Mouse (Mus musculus): ENCODE measurements at regions not wholly inside any gene's neighbourhood (a gene's known extent, or its start where the extent isn't known, plus 50 kb on each side); places are given as distances from the start of the nearest gene placed in this dataset.

DNA sequence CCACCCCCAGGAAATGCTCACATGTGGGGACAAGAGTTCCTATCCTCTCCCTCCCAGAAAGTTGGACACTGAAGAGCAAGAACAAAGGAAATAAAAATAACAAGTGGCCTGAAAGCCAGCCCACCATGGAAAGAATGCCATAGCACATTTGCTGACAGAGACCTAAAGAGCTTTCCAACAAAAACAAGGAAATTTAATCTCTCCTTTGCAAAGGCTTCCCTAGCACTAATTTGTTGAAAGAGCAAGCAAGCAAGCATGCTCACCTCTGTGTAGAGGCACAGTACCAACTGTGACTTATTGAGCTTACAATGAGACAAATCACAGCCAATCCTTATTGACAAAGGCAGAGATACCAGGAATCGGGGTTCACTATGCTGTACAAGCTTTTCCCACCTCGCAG, 100.9 kb upstream of the 4930412O13Rik start:
- in situ Hi-C loops (cut with MboI, MseI) = loop anchor here (25.0 kb wide), 1 partner anchor 982 kb away; no protein-coding TSS in a partner anchor

- in situ Hi-C loops (cut with MboI, MseI) = loop anchor here (25.0 kb wide), 1 partner anchor 980 kb away; no protein-coding TSS in a partner anchor
These were observed 98.4 kb upstream of the 4930412O13Rik start for GRCm38 (mm10) chr2:9782698-9783097.

GRCm38 (mm10) chr2:9791970-9792369, 89.1 kb upstream of the 4930412O13Rik start:
- in situ Hi-C loops (cut with MboI, MseI) = loop anchor here (25.0 kb wide), 1 partner anchor 970 kb away; no protein-coding TSS in a partner anchor

DNA sequence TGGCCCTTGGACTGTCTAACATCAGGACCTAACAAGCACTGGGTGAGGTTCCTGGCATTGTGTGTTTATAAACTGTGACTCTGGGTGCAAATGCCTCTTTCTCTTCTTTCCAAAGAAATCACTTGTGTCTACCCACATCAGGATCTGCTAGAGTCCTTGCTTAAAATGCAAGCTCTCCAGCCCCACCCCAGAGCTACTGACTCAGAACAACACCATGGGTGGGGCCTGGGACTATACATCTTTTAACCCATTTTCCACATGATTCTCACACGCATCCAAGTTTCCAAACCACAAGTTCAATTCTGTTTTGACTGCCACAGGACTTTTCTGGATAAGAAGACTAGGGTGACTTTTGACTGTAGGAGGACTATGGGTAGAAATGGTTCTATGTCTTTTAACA, 88.7 kb upstream of the 4930412O13Rik start:
- in situ Hi-C loops (cut with MboI, MseI) = loop anchor here (25.0 kb wide), 1 partner anchor 970 kb away; no protein-coding TSS in a partner anchor

DNA sequence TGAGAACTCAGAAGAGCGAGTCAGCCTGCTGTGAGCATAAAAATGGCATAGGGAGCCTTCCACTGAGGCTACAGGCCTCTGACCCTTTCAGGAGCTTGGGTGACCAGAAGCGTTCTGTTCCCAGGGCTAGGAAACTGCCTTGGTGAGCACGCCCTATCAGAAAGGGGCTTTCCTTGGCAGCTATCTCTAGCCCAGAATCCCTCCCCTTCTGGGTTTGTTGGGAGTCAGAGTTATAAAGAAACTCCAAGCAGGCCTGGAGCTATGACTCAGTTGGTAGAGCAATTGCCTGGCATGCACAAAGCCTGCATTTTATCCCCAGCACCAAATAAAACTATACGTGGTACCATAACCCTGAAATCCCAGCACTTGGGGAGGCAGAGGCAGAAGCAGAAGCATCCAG, 85.7 kb upstream of the 4930412O13Rik start:
- in situ Hi-C loops (cut with MboI, MseI) = loop anchor here (25.0 kb wide), 1 partner anchor 967 kb away; no protein-coding TSS in a partner anchor

DNA sequence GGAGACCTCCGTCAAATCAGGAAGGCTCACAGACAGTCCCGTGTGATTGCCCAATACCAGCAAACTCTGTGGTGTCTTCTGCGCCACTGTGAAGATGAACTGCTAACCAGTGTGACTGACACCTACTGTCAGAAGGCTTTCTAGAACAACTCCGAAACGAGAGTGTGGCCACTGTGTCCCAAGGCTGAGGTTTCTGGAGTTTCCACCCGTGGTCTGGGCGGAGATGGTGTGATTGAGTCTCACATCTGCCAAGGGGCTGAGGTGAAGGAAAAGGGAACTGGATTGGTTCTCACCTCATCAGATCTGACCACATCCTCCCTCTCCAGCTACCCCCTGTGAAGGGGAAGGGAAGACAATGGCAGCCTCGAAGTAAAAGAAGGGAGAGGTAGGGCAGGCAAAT, 79.6 kb upstream of the 4930412O13Rik start:
- in situ Hi-C loops (cut with MboI, MseI) = no loop called here

DNA sequence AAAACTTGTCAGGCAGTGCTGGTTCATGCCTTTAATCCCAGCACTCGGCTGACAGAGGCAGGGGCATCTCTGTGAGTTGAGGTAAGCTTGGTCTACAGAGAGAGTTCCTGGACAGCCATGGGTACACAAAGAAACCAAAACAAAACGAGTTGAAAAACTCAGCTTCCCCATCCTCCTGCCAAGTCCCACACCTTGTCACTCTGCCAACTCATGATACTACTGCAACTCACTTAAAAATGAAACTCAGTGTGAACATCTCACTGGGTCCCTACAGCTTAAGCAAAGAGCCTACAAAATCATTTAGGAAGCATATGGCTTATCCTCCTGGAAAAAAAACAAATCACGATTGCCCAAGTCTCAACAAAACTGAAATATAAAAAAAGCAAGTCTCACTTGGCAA, 76.7 kb upstream of the 4930412O13Rik start:
- in situ Hi-C loops (cut with MboI, MseI) = no loop called here

- in situ Hi-C loops (cut with MboI, MseI) = no loop called here
These were observed 75.5 kb upstream of the 4930412O13Rik start for GRCm38 (mm10) chr2:9805590-9805989.

All from regulatory T cell (primary cell).